Mouse (Mus musculus): Measurements from ENCODE around the gene Pi4k2b. TPM values are rescaled to one million over a fixed set of nuclear protein-coding genes. Genes with fewer than 3 reads are reported as not detected.
"Not testable (repeated sequence)": the region's sequence is repeated elsewhere in the genome, so short reads cannot be mapped to it uniquely, and the experiment has no call there.

The Pi4k2b gene
- 16.3 and 17.3 TPM in 2 replicates for polyA plus RNA-seq (2015; fragmentation: Nextera tagmentation; extraction: Ambion mirVana)

GRCm38 (mm10) chr5:52741391-52742111 is at the start of gene Pi4k2b:
TSS of gene Pi4k2b (plus strand) at chr5:52741574.
- Histone ChIP-seq H3K4me1 (replicated peaks) (peaks cover 25% of the 10 kb centered on the region), H3K9ac (peak within 1 kb of the TSS; percentile 94)
- WGBS (ENCODE audit: insufficient replicate concordance) = under 1% methylated on average over 73 of the region's 75 CpGs

GRCm38 (mm10) chr5:52697291-52697690 is 44.1 kb upstream of the Pi4k2b start:
- H3K4me3 ChIP-seq (replicated peaks) = no peak overlapping the region
- no peaks in the 10 kb centered on the region for H3K36me3 ChIP-seq (replicated peaks)
- H3K4me2 ChIP-seq = no peak overlapping the region
- no peak overlapping the region for H3K27ac ChIP-seq (replicated peaks)
- H3K4me1 ChIP-seq (replicated peaks) = 0 out of 2 replicates have a peak, but pooled peaks cover 2% of the 10 kb centered on the region
- no peaks in the 10 kb centered on the region for H3K9me3 ChIP-seq (replicated peaks)
- ATAC-seq (ENCODE audit: insufficient read depth) = no peak
- no peak overlapping the region for H3K9ac ChIP-seq
- H3K27me3 ChIP-seq = no peaks in the 10 kb centered on the region
- 65% methylated on average over 1 of the region's 1 CpGs for WGBS (ENCODE audit: insufficient replicate concordance)

More at GRCm38 (mm10) chr5:52741391-52742111, at the start of gene Pi4k2b:
- peaks cover 4% of the 10 kb centered on the region for H3K27me3 ChIP-seq
- no peaks in the 10 kb centered on the region for H3K36me3 ChIP-seq (replicated peaks)
- H3K4me2 ChIP-seq = peak within 1 kb of the TSS; percentile 85
- H3K4me3 ChIP-seq (replicated peaks) = peak within 1 kb of the TSS; percentile 97
- ATAC-seq (ENCODE audit: insufficient read depth) = peak; percentile 95
- H3K27ac ChIP-seq (replicated peaks) = peak within 1 kb of the TSS; percentile 92
- no peaks in the 10 kb centered on the region for H3K9me3 ChIP-seq (replicated peaks)

- H3K4me3 ChIP-seq (replicated peaks); ATAC-seq (ENCODE audit: insufficient read depth); H3K4me1 ChIP-seq (replicated peaks); H3K9ac ChIP-seq; H3K36me3 ChIP-seq (replicated peaks); H3K9me3 ChIP-seq (replicated peaks); H3K27ac ChIP-seq (replicated peaks); H3K27me3 ChIP-seq; H3K4me2 ChIP-seq: not testable (repeated sequence)
- WGBS (ENCODE audit: insufficient replicate concordance) = 72% methylated on average over 7 of the region's 7 CpGs
These were observed 43.4 kb upstream of the Pi4k2b start for GRCm38 (mm10) chr5:52697882-52698440.

- Histone ChIP-seq H3K9ac (no peak overlapping the region), H3K36me3 (replicated peaks) (no peaks in the 10 kb centered on the region)
- 27% methylated on average over 4 of the region's 4 CpGs for WGBS (ENCODE audit: insufficient replicate concordance)
These were observed 36.8 kb upstream of the Pi4k2b start for GRCm38 (mm10) chr5:52704562-52704961.

GRCm38 (mm10) chr5:52712704-52713103 is 28.7 kb upstream of the Pi4k2b start:
- no peaks in the 10 kb centered on the region for H3K9me3 ChIP-seq (replicated peaks)
- peak overlapping the region; percentile 48 for H3K4me3 ChIP-seq (replicated peaks)
- peak overlapping the region; percentile 60 for H3K4me2 ChIP-seq
- H3K27ac ChIP-seq (replicated peaks) = peak overlapping the region; percentile 76
- no peaks in the 10 kb centered on the region for H3K27me3 ChIP-seq
- 0 out of 2 replicates have a peak overlapping the region, but pooled peaks have one; percentile 26 for H3K9ac ChIP-seq
- H3K36me3 ChIP-seq (replicated peaks) = no peaks in the 10 kb centered on the region
- ATAC-seq (ENCODE audit: insufficient read depth) = peak; percentile 100
- H3K4me1 ChIP-seq (replicated peaks) = peaks cover 25% of the 10 kb centered on the region

More at GRCm38 (mm10) chr5:52704562-52704961, 36.8 kb upstream of the Pi4k2b start:
- Histone ChIP-seq H3K4me3 (replicated peaks) (no peak overlapping the region), H3K4me2 (no peak overlapping the region), H3K9me3 (replicated peaks) (no peaks in the 10 kb centered on the region), H3K27me3 (peaks cover 5% of the 10 kb centered on the region; the same call in 1 of the 2 replicates), H3K4me1 (replicated peaks) (peaks cover 15% of the 10 kb centered on the region), H3K27ac (replicated peaks) (no peak overlapping the region)
- peak; percentile 47 for ATAC-seq (ENCODE audit: insufficient read depth)

- no peak for ATAC-seq (ENCODE audit: insufficient read depth)
- Histone ChIP-seq H3K27ac (replicated peaks) (no peak overlapping the region), H3K4me1 (replicated peaks) (peaks cover 24% of the 10 kb centered on the region), H3K27me3 (peaks cover 8% of the 10 kb centered on the region; the same call in 1 of the 2 replicates), H3K36me3 (replicated peaks) (no peaks in the 10 kb centered on the region), H3K4me3 (replicated peaks) (no peak overlapping the region), H3K9ac (no peak overlapping the region), H3K4me2 (no peak overlapping the region), H3K9me3 (replicated peaks) (no peaks in the 10 kb centered on the region)
- WGBS (ENCODE audit: insufficient replicate concordance) = 62% methylated on average over 5 of the region's 5 CpGs
These were observed 24.5 kb upstream of the Pi4k2b start for GRCm38 (mm10) chr5:52716742-52717448.

GRCm38 (mm10) chr5:52721003-52721402 is 20.4 kb upstream of the Pi4k2b start:
- WGBS (ENCODE audit: insufficient replicate concordance) = 75% methylated on average over 8 of the region's 8 CpGs
- no peaks in the 10 kb centered on the region for H3K36me3 ChIP-seq (replicated peaks)
- H3K4me1 ChIP-seq (replicated peaks) = no peaks in the 10 kb centered on the region
- ATAC-seq (ENCODE audit: insufficient read depth) = no peak
- no peaks in the 10 kb centered on the region for H3K9me3 ChIP-seq (replicated peaks)
- no peak overlapping the region for H3K9ac ChIP-seq
- H3K4me2 ChIP-seq = no peak overlapping the region
- no peak overlapping the region for H3K4me3 ChIP-seq (replicated peaks)
- H3K27ac ChIP-seq (replicated peaks) = no peak overlapping the region
- peaks cover 11% of the 10 kb centered on the region for H3K27me3 ChIP-seq

- Histone ChIP-seq H3K4me2 (no peak overlapping the region), H3K27ac (replicated peaks) (no peak overlapping the region), H3K36me3 (replicated peaks) (no peaks in the 10 kb centered on the region), H3K4me3 (replicated peaks) (no peak overlapping the region), H3K9ac (no peak overlapping the region), H3K27me3 (peaks cover 1% of the 10 kb centered on the region; the same call in 1 of the 2 replicates), H3K9me3 (replicated peaks) (no peaks in the 10 kb centered on the region), H3K4me1 (replicated peaks) (no peaks in the 10 kb centered on the region)
- no peak for ATAC-seq (ENCODE audit: insufficient read depth)
- WGBS (ENCODE audit: insufficient replicate concordance) = 58% methylated on average over 5 of the region's 5 CpGs
These were observed 13.6 kb upstream of the Pi4k2b start for GRCm38 (mm10) chr5:52727747-52728146.

GRCm38 (mm10) chr5:52732811-52733210 is 8.6 kb upstream of the Pi4k2b start:
- Histone ChIP-seq H3K9me3 (replicated peaks) (no peaks in the 10 kb centered on the region), H3K4me3 (replicated peaks) (no peak overlapping the region), H3K4me2 (no peak overlapping the region), H3K36me3 (replicated peaks) (no peaks in the 10 kb centered on the region), H3K27ac (replicated peaks) (no peak overlapping the region), H3K27me3 (peaks cover 19% of the 10 kb centered on the region), H3K4me1 (replicated peaks) (no peaks in the 10 kb centered on the region), H3K9ac (no peak overlapping the region)
- WGBS (ENCODE audit: insufficient replicate concordance) = 49% methylated on average over 4 of the region's 4 CpGs
- peak; percentile 34; the same call in 1 of the 2 replicates for ATAC-seq (ENCODE audit: insufficient read depth)

GRCm38 (mm10) chr5:52736046-52736445 is 5.3 kb upstream of the Pi4k2b start:
- Histone ChIP-seq H3K4me2 (no peak overlapping the region), H3K27ac (replicated peaks) (no peak overlapping the region), H3K9ac (no peak overlapping the region), H3K27me3 (peaks cover 19% of the 10 kb centered on the region), H3K9me3 (replicated peaks) (no peaks in the 10 kb centered on the region), H3K4me3 (replicated peaks) (no peak overlapping the region), H3K4me1 (replicated peaks) (no peaks in the 10 kb centered on the region), H3K36me3 (replicated peaks) (no peaks in the 10 kb centered on the region)
- ATAC-seq (ENCODE audit: insufficient read depth) = no peak
- 89% methylated on average over 3 of the region's 3 CpGs for WGBS (ENCODE audit: insufficient replicate concordance)
